Mouse (Mus musculus): ENCODE data around the gene Bicdl2.

DNA sequence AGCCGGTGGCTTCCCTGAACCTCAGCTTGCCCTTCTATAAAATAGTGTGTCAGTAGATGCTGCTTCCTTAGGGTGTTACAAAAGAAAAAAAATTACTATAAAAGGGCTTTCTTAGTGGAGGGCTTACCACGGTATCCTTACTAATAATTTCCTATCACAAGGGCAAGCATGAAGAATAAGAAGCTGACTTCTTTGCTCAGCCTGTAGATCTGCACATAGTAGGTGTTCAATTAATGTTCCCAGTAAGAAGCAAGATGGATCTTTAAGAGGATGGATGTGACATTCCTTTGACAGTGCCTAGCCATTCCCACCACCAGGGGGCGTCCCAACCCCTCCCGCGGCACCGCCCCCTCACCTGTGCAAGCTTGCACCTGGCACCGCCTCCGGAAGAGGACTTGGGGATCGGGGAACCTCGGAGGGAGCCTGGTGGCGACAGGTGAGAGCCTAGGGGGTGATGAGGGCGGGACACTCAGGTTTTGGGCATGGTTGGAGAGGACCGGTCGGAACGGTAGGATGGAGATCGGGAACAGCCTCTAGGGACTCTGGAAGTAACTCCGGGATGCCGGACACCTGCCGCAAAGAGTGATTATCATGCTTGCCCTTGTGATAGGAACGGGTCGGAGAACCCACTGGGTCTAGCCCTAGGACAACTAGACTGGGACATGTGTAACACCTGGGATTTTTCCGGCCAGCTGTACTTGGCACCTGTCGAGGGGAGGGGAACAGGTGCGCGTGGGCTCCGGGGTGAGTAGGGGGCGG is at the start of gene Bicdl2:
- TF ChIP-seq CTCF (IDR thresholded peaks at IDR 0.05; ENCODE audit: extremely low read depth, insufficient read depth, insufficient read length, insufficient replicate concordance): peak; percentile 59
- TF ChIP-seq POLR2A (IDR thresholded peaks at IDR 0.05; ENCODE audit: low read depth, low read length): no peak
